Mouse (Mus musculus) spleen, postnatal 4 days (tissue): ENCODE data around the gene Khnyn.

Experiments
- DNase-seq, 2 experiments: peaks; one replicate each; pipeline ENCODE4 v3.0.0; 2022; ENCODE audit warnings: low spot score in 2 of 2

Gene Khnyn

DNA sequence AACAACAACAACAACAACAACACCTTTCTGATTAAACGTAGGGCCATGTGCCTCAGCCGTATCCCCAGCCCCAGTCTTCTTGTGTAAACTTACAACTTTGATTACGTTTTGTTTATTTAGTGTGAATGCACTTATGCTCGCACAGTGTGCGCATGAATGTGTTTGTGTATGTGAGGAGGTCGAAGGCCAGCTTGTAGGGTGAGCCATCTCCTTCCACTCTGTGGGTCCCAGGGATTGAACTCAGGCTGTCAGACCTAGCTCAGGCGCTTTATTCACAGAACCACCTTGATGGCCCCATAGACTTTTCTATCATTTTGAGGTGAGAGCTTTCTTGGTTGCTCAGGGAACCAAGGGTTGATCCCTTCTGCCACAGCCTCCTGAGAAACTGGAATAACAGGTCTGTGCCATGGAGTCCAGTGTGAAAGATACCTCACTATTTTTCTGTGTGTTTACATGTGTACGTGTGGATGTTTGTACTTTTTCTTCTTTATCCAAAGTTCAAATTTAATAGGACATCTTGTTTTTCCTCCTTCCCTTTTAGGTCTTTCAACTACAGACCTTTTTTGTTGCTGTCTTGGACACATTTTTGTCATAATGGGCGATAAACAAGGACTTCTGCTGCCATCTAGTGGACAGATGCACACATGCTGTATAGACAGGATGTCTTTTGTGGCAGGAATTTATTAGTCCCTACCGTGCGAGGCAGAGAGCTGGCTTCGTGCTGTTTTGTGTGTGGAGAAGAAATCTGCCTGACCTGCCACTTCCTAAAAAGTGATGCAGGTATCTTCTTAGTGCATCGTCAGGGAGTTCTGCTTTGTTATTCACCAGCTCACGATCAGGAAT is 33.7 kb downstream of the Khnyn start:
- DNase-seq: peak; percentile 67 to 79

DNA sequence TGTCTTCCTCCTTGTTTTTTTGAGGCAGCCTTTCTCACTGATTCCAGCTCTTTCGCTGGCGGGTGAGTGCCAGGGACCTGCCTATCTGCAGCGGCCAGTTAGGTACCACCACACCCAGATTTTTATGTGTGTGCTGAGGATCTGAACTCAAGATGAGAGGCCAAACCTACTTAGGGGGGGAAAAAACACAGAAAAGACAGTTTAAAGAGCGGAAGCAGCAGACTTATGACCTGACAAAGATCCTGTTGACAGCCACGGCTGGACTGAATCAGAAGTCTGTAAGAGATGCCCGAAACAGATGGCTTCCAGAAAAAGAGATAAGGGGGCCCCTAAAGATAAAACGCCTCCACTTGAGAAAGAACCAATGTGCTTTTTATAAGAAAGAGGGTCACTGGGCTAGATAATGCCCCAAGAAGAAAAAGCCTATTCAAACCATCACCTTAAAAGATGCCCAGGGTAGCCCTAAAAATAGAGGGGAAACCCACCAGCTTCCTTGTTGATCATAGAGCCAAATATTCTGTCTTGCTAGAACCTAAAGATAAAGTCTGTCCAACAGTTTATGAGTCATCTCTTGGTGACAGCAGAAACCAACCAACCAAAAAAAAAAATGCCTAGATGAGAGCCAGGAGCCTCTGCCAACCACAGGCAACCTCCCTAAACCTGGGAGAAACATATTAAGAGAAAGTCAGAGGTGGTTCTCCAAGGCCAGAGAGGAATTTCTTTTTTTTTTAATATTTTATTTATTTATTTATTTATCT is 37.9 kb downstream of the Khnyn start:
- peak; percentile 51 to 64 for DNase-seq

DNA sequence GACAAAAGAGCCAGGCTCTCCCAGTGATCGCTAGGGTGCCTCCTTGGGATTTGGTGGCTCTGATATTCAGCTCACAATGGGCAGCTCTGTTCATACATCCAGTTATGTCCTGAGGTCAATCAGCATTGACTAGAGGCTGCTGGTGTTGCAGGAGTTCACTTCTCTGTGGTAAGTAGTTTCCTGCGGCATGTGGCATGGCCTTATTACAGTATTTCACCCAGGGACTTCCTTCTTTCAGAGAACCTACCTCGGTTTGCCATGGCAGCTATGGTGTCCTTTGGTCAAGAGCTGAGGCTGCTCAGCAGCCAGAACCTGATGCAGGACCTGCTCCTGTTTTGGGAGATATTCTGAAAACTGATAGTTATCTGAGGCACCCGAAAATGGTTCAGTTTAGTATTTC is 42.1 kb downstream of the Khnyn start:
- DNase-seq: peak in 1 of 2 experiments; percentile 57

DNA sequence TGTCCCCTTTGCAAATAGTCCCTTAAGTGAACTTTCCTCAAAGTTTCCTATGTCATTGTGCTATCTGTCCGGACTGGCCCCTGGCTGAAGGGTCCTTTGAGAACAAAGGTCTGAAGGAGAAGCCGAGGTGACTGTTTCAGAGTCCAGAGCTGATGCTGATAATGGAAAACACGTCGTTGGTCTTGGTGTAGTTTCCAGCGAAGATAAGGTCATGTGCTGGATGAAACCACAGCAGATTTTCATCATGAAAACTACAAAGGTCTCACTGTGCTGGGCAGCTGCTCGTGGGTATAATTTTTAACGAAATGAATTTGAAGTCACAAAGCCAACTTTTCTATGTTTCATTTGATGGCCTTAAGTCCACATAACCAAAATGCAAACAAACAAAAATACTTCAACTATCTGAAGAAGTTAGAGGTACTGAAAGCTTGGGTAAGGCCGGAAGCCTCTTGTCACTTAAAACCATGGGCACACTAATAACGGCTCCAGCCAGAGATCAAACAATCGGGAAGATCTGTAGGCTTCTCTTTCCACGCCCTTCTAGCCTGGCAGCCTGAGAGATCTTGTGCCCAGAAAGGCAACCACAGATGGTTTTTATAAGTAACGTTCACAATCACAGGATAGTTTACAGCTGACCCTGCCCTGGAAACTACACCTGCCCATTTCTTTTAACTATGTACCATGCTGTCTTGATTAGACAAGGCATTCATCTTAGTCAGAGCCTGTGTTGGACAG is 44.7 kb downstream of the Khnyn start:
- DNase-seq: peak in 1 of 2 experiments; percentile 53

DNA sequence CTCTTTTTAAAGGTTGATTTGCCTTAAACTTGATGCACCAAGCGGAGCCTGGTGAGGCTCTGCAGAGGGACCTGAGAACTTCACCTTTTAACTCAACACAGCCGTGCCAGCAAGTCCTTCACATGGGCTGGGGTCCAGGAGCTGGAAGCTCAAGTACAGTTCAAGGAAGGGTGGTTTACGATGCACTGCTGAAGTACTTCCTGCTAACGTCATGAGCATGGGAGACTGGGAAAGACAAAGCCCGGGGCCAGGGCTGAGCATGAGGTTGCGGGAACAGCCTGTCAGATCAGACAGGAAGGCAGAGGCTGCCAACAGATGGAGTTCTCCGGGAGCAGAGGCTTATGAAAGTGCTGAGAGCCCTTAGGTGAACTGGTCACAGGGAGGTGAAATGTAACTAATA is 48.8 kb downstream of the Khnyn start:
- DNase-seq: peak in 1 of 2 experiments; percentile 59

DNA sequence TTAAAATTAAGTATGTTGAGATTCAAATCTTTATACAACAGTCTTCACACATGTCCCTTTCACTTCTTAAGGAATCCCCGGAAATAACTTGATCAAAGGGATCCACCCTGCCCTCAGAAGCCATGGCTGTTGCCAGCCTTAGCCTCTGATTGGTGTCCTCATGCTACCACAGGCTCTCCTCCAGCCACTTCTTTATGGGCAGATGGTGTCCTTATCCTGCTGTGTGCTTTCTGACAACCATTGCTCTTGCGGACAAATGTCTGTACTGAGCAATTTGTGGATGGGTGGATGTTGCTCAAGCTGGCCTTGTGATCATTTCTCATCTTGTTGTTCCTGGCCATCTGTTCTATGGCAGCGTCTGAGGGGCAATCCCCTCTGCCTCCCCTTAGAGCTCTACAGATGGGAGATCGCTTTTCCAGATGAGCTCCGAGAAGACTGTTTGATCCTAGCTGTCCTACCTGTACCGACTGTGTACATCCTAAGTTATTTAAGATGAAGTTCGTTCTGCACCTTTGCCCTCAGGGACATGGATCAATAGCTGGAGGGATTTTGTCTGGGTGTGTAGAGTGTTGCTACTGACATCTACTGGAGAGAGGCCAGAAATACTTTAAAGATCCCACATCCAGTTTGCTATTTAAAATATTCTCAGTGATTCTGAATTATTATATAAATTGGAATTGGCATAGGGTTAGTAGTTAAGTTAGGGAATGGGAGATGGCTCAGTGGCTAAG is 55.5 kb downstream of the Khnyn start:
- no peak for DNase-seq

DNA sequence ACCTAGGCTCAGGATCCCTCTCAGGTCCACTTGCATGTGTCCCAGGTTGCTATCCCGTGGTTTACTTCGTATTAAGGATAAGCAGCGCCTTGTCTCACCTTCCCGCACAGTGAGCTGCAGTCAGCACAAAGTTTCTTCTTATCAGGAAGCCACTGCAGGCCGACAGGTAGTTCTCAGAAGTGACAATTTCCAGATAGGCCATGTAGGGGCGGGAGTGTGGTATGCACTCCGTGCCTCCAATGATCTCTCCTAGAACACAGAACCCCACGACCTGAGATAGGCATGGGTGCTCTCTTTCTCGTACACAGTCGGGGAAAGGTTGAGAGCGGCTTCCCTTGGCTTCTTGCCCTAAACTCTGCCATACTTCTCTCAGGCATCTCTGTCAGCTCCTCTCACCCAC is 58.9 kb downstream of the Khnyn start:
- no peak for DNase-seq

DNA sequence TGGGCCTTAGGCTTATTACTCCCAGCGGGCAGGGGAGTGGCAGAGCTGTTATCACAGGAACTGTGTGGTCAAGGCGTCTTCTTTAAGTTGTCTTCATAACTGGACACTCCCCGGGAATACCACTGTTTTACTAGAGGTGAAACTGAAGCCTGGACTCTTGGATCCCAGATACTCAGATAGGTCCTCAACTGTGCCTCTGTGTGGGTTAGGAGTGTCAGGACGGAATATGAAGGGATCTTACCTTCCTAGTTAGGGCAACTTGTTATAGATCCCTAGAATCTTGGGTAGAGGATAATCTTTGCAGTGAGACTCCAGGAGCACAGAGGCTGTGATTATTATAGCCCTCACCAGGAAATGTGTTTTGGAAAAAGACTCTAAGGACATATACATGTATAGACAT is 59.8 kb downstream of the Khnyn start, which contains the start of gene Cma1:
TSS of gene Cma1 (minus strand) at position 101 of the 400 bp plus-strand sequence.
- DNase-seq: peak in 1 of 2 experiments; percentile 18

DNA sequence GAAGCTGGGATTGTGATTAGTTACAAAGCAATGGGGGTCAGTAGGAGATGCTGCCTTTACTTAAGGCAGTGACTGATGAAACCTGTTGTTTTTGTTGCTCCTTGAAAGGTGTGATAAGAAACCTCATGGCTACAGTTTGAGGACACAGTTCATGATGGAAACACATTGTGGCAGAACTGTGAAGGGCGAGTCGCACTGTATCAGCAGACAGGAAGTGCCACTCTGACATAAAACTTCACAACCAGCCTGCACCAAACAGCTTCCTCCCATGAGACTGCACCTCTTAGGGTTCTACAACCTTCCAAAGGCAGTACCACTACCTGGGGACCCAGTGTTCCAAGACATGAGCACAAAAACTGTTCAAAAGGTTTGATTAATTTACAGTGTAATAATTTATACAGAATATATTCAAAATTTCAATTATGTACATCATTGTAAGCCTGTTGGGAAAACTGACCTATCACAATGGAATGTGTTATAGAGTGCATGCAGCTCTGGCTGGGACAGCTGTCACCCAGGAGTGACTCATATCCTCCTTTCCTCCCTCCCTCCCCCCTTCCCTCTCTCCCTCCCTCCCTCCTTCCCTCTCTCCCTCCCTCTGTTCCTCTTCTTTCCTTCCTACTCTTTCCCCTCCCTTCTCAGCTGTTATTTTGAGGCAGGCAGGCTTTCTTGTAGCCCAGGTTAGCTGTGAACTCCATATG is 61.7 kb downstream of the Khnyn start:
- peak in 1 of 2 experiments; percentile 41 for DNase-seq
